Mouse (Mus musculus) MEL (cell line): ENCODE results near the gene Bnip1.
A peak's percentile ranks its signal among the peaks of the same experiment; 100 is the strongest.

Source experiments
- CTCF ChIP-seq, 3 experiments: IDR thresholded peaks in 2 of 3; conservative IDR thresholded peaks in 1 of 3; 2 replicates each; pipeline ENCODE4 v1.5.1; 2011 to 2012; ENCODE audit warnings: low read length in 3 of 3, low read depth in 2 of 3, mild to moderate bottlenecking in 2 of 3, improper control_type of control experiment in 1 of 3, inconsistent platforms in 1 of 3, mixed read lengths in 1 of 3, moderate library complexity in 1 of 3; ENCODE audit not compliant: control insufficient read depth in 1 of 3, insufficient read depth in 1 of 3, poor library complexity in 1 of 3, severe bottlenecking in 1 of 3
- EP300 ChIP-seq, 2 experiments: IDR thresholded peaks; 2 replicates each; pipeline ENCODE4 v1.6.1; 2011; ENCODE audit warnings: improper control_type of control experiment in 2 of 2, low read length in 2 of 2, low read depth in 1 of 2, mild to moderate bottlenecking in 1 of 2
- GATA1 ChIP-seq: IDR thresholded peaks from 2 replicates; pipeline ENCODE4 v1.6.1; 2011; ENCODE audit warnings: low read depth, low read length, improper control_type of control experiment
- MAFK ChIP-seq: IDR thresholded peaks from 2 replicates; pipeline ENCODE4 v1.6.1; 2011; ENCODE audit warnings: low read depth, mild to moderate bottlenecking, low read length, improper control_type of control experiment, borderline replicate concordance
- MAZ ChIP-seq: IDR thresholded peaks from 2 replicates; pipeline ENCODE4 v1.6.1; 2012; ENCODE audit warnings: low read depth, mild to moderate bottlenecking, inconsistent platforms, low read length, improper control_type of control experiment
- NRF1 ChIP-seq: IDR thresholded peaks from 2 replicates; pipeline ENCODE4 v1.6.1; 2014; ENCODE audit warnings: low read depth, mild to moderate bottlenecking, inconsistent platforms, low read length, improper control_type of control experiment, moderate library complexity; ENCODE audit not compliant: poor library complexity, insufficient read depth, severe bottlenecking
- POLR2A ChIP-seq, 2 experiments: IDR thresholded peaks; 2 replicates each; pipeline ENCODE4 v1.6.1; 2011 to 2012; ENCODE audit warnings: low read length in 2 of 2, mild to moderate bottlenecking in 2 of 2, control low read depth in 1 of 2, improper control_type of control experiment in 1 of 2, low read depth in 1 of 2, moderate library complexity in 1 of 2; ENCODE audit not compliant: control insufficient read depth in 1 of 2, insufficient read depth in 1 of 2, poor library complexity in 1 of 2
- POLR2AphosphoS2 ChIP-seq: IDR thresholded peaks from 2 replicates; pipeline ENCODE4 v1.6.1; 2011; ENCODE audit warnings: low read length, improper control_type of control experiment
- POLR2AphosphoS5 ChIP-seq: IDR thresholded peaks from 2 replicates; pipeline ENCODE4 v1.6.1; 2012; ENCODE audit warnings: low read depth, borderline replicate concordance, mild to moderate bottlenecking, inconsistent platforms, low read length, moderate library complexity, mixed read lengths
- RAD21 ChIP-seq: IDR thresholded peaks from 2 replicates; pipeline ENCODE4 v1.6.1; 2011; ENCODE audit warnings: mild to moderate bottlenecking, low read depth, low read length, improper control_type of control experiment
- ZKSCAN1 ChIP-seq: IDR thresholded peaks from 2 replicates; pipeline ENCODE4 v1.6.1; 2012; ENCODE audit warnings: low read depth, mild to moderate bottlenecking, inconsistent platforms, low read length, improper control_type of control experiment, moderate library complexity
- ZMIZ1 ChIP-seq: IDR thresholded peaks from 2 replicates; pipeline ENCODE4 v1.6.1; 2012; ENCODE audit warnings: low read depth, mild to moderate bottlenecking, inconsistent platforms, low read length, improper control_type of control experiment, moderate library complexity

GRCm38 (mm10) chr17:26780750-26781571 lies at the start of gene Bnip1:
- peak; percentile 43 to 83; a peak in 3 of 4 replicates for TF ChIP-seq POLR2A (IDR thresholded peaks at IDR 0.05; ENCODE audit: control insufficient read depth in 1 of 2, insufficient read depth in 1 of 2, low read depth in 1 of 2, low read length in 2 of 2, poor library complexity in 1 of 2)
- TF ChIP-seq MAZ, result peak; percentile 69; the same call in 1 of the 2 replicates
- TF ChIP-seq CTCF (IDR thresholded peaks at IDR 0.05 in 2 of 3, conservative IDR thresholded peaks at IDR 0.05 in 1 of 3; ENCODE audit: control insufficient read depth in 1 of 3, insufficient read depth in 1 of 3, low read depth in 2 of 3, low read length in 3 of 3, poor library complexity in 1 of 3, severe bottlenecking in 1 of 3), result no peak
- TF ChIP-seq ZKSCAN1, result no peak
- 0 out of 2 replicates have a peak, but pooled peaks have one; percentile 8 for TF ChIP-seq GATA1
- no peak for TF ChIP-seq NRF1
- no peak for TF ChIP-seq MAFK
- peak; percentile 80 for TF ChIP-seq ZMIZ1
- peak; percentile 25; the same call in 1 of the 2 replicates for TF ChIP-seq POLR2AphosphoS2
- peak in 1 of 2 experiments; percentile 20; a peak in 1 of 4 replicates for TF ChIP-seq EP300 (IDR thresholded peaks at IDR 0.05; ENCODE audit: low read depth in 1 of 2, low read length in 2 of 2)
- no peak for TF ChIP-seq POLR2AphosphoS5
- TF ChIP-seq RAD21, result no peak
